Comparison of ENCODE assay signal across 36 mouse cellular contexts in genomic region chr1:151208944-151209343, GRCm38 (mm10). TPM values are rescaled to one million over a fixed set of nuclear protein-coding genes. Genes with fewer than 3 reads are reported as not detected.
"Had no signal": no experiment of that assay in that cellular context is flagged by ENCODE, and none has a peak within 500 bp of the region (broad histone marks: within the 10 kb centered on the region; RNA-seq: fewer than 3 reads in every experiment).

No protein-coding gene starts in this region.

RNA-seq across cellular contexts. Expression of gene Gm47996, which starts 1.0 kb away (rescaled TPM):
- total RNA-seq: left cerebral cortex, adult 18-20 months; left cerebral cortex, adult 2 months; left cerebral cortex, adult 8-10 months; left cerebral cortex, postnatal 10 days; left cerebral cortex, postnatal 14 days; left cerebral cortex, postnatal 25 days; left cerebral cortex, postnatal 36 days; left cerebral cortex, postnatal 4 days; liver, adult 2 months; megakaryocyte progenitor cell, adult 5-6 weeks; megakaryocyte, adult 5-6 weeks; megakaryocyte-erythroid progenitor cell, adult 5-6 weeks; midbrain, postnatal 0 days; monocyte, adult 5-6 weeks had no signal
- polyA plus RNA-seq: limb, embryonic 12.5 days; limb, embryonic 13.5 days; liver, adult 2 months; lung, adult 2 months; lung, embryonic 14.5 days; lung, embryonic 15.5 days; lung, embryonic 16.5 days; lung, postnatal 0 days; macrophage; midbrain, embryonic 11.5 days; midbrain, embryonic 13.5 days; midbrain, embryonic 14.5 days; midbrain, embryonic 15.5 days; midbrain, embryonic 16.5 days; midbrain, postnatal 0 days; neural tube, embryonic 11.5 days; neural tube, embryonic 12.5 days; neural tube, embryonic 13.5 days had no signal

RNA-seq across cellular contexts. Expression of gene 3110040M04Rik, which starts 5.0 kb away (rescaled TPM):
- total RNA-seq: left cerebral cortex, adult 18-20 months; left cerebral cortex, adult 2 months; left cerebral cortex, adult 8-10 months; left cerebral cortex, postnatal 10 days; left cerebral cortex, postnatal 14 days; left cerebral cortex, postnatal 25 days; left cerebral cortex, postnatal 36 days; left cerebral cortex, postnatal 4 days; liver, adult 2 months; megakaryocyte progenitor cell, adult 5-6 weeks; midbrain, postnatal 0 days; monocyte, adult 5-6 weeks had no signal
- polyA plus RNA-seq: limb, embryonic 10.5 days; limb, embryonic 11.5 days; limb, embryonic 12.5 days; limb, embryonic 13.5 days; limb, embryonic 14.5 days; limb, embryonic 15.5 days; liver, adult 2 months; lung, adult 2 months; lung, embryonic 14.5 days; lung, embryonic 15.5 days; lung, embryonic 16.5 days; lung, postnatal 0 days; macrophage; midbrain, embryonic 10.5 days; midbrain, embryonic 12.5 days; midbrain, embryonic 13.5 days; midbrain, embryonic 14.5 days; midbrain, embryonic 15.5 days; midbrain, embryonic 16.5 days; midbrain, postnatal 0 days; neural tube, embryonic 12.5 days; neural tube, embryonic 13.5 days had no signal

RNA-seq across cellular contexts. Expression of gene Gm47995, which starts 10.7 kb away (rescaled TPM):
- total RNA-seq: left cerebral cortex, adult 18-20 months; left cerebral cortex, adult 2 months; left cerebral cortex, adult 8-10 months; left cerebral cortex, postnatal 10 days; left cerebral cortex, postnatal 14 days; left cerebral cortex, postnatal 25 days; left cerebral cortex, postnatal 36 days; left cerebral cortex, postnatal 4 days; liver, adult 2 months; megakaryocyte progenitor cell, adult 5-6 weeks; midbrain, postnatal 0 days; monocyte, adult 5-6 weeks had no signal
- polyA plus RNA-seq: limb, embryonic 10.5 days; limb, embryonic 11.5 days; limb, embryonic 12.5 days; limb, embryonic 13.5 days; liver, adult 2 months; lung, adult 2 months; lung, embryonic 14.5 days; lung, embryonic 15.5 days; lung, embryonic 16.5 days; macrophage; midbrain, embryonic 10.5 days; midbrain, embryonic 11.5 days; midbrain, embryonic 12.5 days; midbrain, embryonic 13.5 days; midbrain, embryonic 14.5 days; midbrain, embryonic 15.5 days; midbrain, embryonic 16.5 days; midbrain, postnatal 0 days; neural tube, embryonic 11.5 days; neural tube, embryonic 13.5 days had no signal

RNA-seq across cellular contexts. Expression of gene Gm8947, which starts 16.8 kb away (rescaled TPM):
- total RNA-seq: left cerebral cortex, adult 18-20 months; left cerebral cortex, adult 2 months; left cerebral cortex, adult 8-10 months; left cerebral cortex, postnatal 10 days; left cerebral cortex, postnatal 14 days; left cerebral cortex, postnatal 25 days; left cerebral cortex, postnatal 36 days; left cerebral cortex, postnatal 4 days; liver, adult 2 months; megakaryocyte-erythroid progenitor cell, adult 5-6 weeks; midbrain, postnatal 0 days; monocyte, adult 5-6 weeks had no signal
- polyA plus RNA-seq: limb, embryonic 10.5 days; limb, embryonic 12.5 days; limb, embryonic 13.5 days; limb, embryonic 15.5 days; liver, adult 2 months; lung, adult 2 months; lung, embryonic 16.5 days; lung, postnatal 0 days; macrophage; midbrain, embryonic 12.5 days; midbrain, embryonic 13.5 days; midbrain, embryonic 14.5 days; midbrain, embryonic 15.5 days; midbrain, embryonic 16.5 days; midbrain, postnatal 0 days; neural tube, embryonic 13.5 days had no signal

RNA-seq across cellular contexts. Expression of gene Gm47985, which starts 26.6 kb away (rescaled TPM):
- total RNA-seq: left cerebral cortex, adult 18-20 months; left cerebral cortex, adult 2 months; left cerebral cortex, adult 8-10 months; left cerebral cortex, postnatal 10 days; left cerebral cortex, postnatal 14 days; left cerebral cortex, postnatal 25 days; left cerebral cortex, postnatal 36 days; left cerebral cortex, postnatal 4 days; liver, adult 2 months; midbrain, postnatal 0 days; monocyte, adult 5-6 weeks had no signal
- polyA plus RNA-seq: limb, embryonic 15.5 days; liver, adult 2 months; lung, adult 2 months; lung, embryonic 14.5 days; lung, embryonic 15.5 days; macrophage; midbrain, embryonic 15.5 days; midbrain, embryonic 16.5 days; midbrain, postnatal 0 days had no signal
